Mouse (Mus musculus) left cerebral cortex, postnatal 36 days (tissue): ENCODE results near the gene Mctp2. TPM values are rescaled to one million over a fixed set of nuclear protein-coding genes. Genes with fewer than 3 reads are reported as not detected.
"Not testable (repeated sequence)": the region's sequence is repeated elsewhere in the genome, so short reads cannot be mapped to it uniquely, and the experiment has no call there.

Experiments
- DNase-seq, 2 experiments: peaks; one replicate each; pipeline ENCODE4 v3.0.0; 2021 to 2022; ENCODE audit warnings: low spot score in 2 of 2, mixed read lengths in 1 of 2
- intact Hi-C: fragments of 180-260 bp; cut with DNase I; formaldehyde crosslinking; loops from one replicate; pipeline ENCODE4 v1.15.1; 2025
- total RNA-seq, 2 experiments: library from RNA; stranded (reverse); gene quantifications; 2 replicates each; pipeline ENCODE4 v1.2.3; 2021

Mctp2 gene
- total RNA-seq, 2 experiments from 2014 or later: 1.9 to 2.2 TPM

- intact Hi-C loops: no loop called here
- no peak for DNase-seq
Measured at GRCm38 (mm10) chr7:72278412-72278811, 28.0 kb downstream of the Mctp2 start.

GRCm38 (mm10) chr7:72275513-72275912, 30.9 kb downstream of the Mctp2 start:
- intact Hi-C loops: no loop called here
- DNase-seq: no peak

- intact Hi-C loops: no loop called here
- no peak for DNase-seq
Measured at GRCm38 (mm10) chr7:72271546-72271945, 34.9 kb downstream of the Mctp2 start.

GRCm38 (mm10) chr7:72269994-72270393, 36.4 kb downstream of the Mctp2 start:
- DNase-seq: no peak
- intact Hi-C loops: no loop called here

- intact Hi-C loops: no loop called here
- no peak for DNase-seq
Measured at GRCm38 (mm10) chr7:72260766-72261655, 45.4 kb downstream of the Mctp2 start.

GRCm38 (mm10) chr7:72259045-72259444, 47.4 kb downstream of the Mctp2 start:
- intact Hi-C loops: no loop called here
- DNase-seq: no peak

- DNase-seq, intact Hi-C loops: not testable (repeated sequence)
Measured at GRCm38 (mm10) chr7:72250326-72250725, 56.1 kb downstream of the Mctp2 start.

GRCm38 (mm10) chr7:72241269-72241668, 65.1 kb downstream of the Mctp2 start:
- intact Hi-C loops: no loop called here
- DNase-seq: no peak

GRCm38 (mm10) chr7:72239782-72240493, 66.5 kb downstream of the Mctp2 start:
- peak; percentile 14 to 42 for DNase-seq
- intact Hi-C loops: loop anchor here (1.0 to 10.0 kb wide), 2 partner anchors 122 to 1895 kb away; no protein-coding TSS in a partner anchor

- intact Hi-C loops: loop anchor here (10.0 kb wide), 1 partner anchor 1894 kb away; no protein-coding TSS in a partner anchor
- peak; percentile 55 to 58 for DNase-seq
Measured at GRCm38 (mm10) chr7:72238575-72238974, 67.8 kb downstream of the Mctp2 start.

- no peak for DNase-seq
- intact Hi-C loops: loop anchor here (10.0 kb wide), 1 partner anchor 1890 kb away; no protein-coding TSS in a partner anchor
Measured at GRCm38 (mm10) chr7:72234433-72234998, 71.9 kb downstream of the Mctp2 start.

GRCm38 (mm10) chr7:72231182-72231877, 75.1 kb downstream of the Mctp2 start:
- DNase-seq: no peak
- intact Hi-C loops: loop anchor here (10.0 kb wide), 1 partner anchor 1887 kb away; no protein-coding TSS in a partner anchor

- intact Hi-C loops: loop anchor here (10.0 kb wide), 1 partner anchor 1885 kb away; no protein-coding TSS in a partner anchor
- no peak for DNase-seq
Measured at GRCm38 (mm10) chr7:72229925-72230324, 76.5 kb downstream of the Mctp2 start.

GRCm38 (mm10) chr7:72223558-72223957, 82.8 kb downstream of the Mctp2 start:
- intact Hi-C loops: no loop called here
- DNase-seq: no peak

GRCm38 (mm10) chr7:72222532-72222931, 83.9 kb downstream of the Mctp2 start:
- DNase-seq: no peak
- intact Hi-C loops: no loop called here

GRCm38 (mm10) chr7:72218048-72218447, 88.4 kb downstream of the Mctp2 start:
- DNase-seq: no peak
- intact Hi-C loops: no loop called here

- intact Hi-C loops: no loop called here
Measured at GRCm38 (mm10) chr7:72215563-72216215, 90.7 kb downstream of the Mctp2 start.

GRCm38 (mm10) chr7:72210201-72210600, 96.2 kb downstream of the Mctp2 start:
- intact Hi-C loops: no loop called here
- DNase-seq: no peak

More at GRCm38 (mm10) chr7:72215563-72216215, 90.7 kb downstream of the Mctp2 start:
- no peak for DNase-seq

GRCm38 (mm10) chr7:72209296-72209695, 97.1 kb downstream of the Mctp2 start:
- intact Hi-C loops: no loop called here
- DNase-seq: no peak
